In genomic region chr5:76321249-76322196, GRCm38 (mm10) we compare ENCODE assay signal across 17 mouse cellular contexts. TPM values are rescaled to one million over a fixed set of nuclear protein-coding genes. Genes with fewer than 3 reads are reported as not detected.
A peak's percentile ranks its signal among the peaks of the same experiment; 100 is the strongest.
DNase-seq lines count a peak whose midpoint lies in the region; ATAC-seq and TF ChIP-seq lines count a peak whose summit lies in the region.
"Had no signal": no experiment of that assay in that cellular context is flagged by ENCODE, and none has a peak within 500 bp of the region (broad histone marks: within the 10 kb centered on the region; RNA-seq: fewer than 3 reads in every experiment).

No protein-coding gene starts in this region.

- TF ChIP-seq POLR2A in limb, embryonic 14.5 days (IDR thresholded peaks at IDR 0.05; ENCODE audit: borderline replicate concordance, extremely low read depth, insufficient read depth, insufficient read length) = no peak

- no peak overlapping the region; the same call in 1 of the 2 replicates for H3K27ac ChIP-seq in limb, embryonic 14.5 days (replicated peaks; ENCODE audit: low read depth, low read length)
- no peak overlapping the region for H3K27ac ChIP-seq in limb, embryonic 10.5 days
- H3K27ac ChIP-seq: heart, embryonic 15.5 days; liver, embryonic 13.5 days had no signal

- DNase-seq in limb, embryonic 14.5 days (ENCODE audit: low spot score) = peak; percentile 4
- no peak for DNase-seq in limb, embryonic 10.5 days (ENCODE audit: low spot score)
- peak; percentile 12 for DNase-seq in NIH3T3 (ENCODE audit: low read depth)
- DNase-seq in embryo, embryonic 10.5 days (ENCODE audit: low spot score) = peak; percentile 30
- peak; percentile 61 for DNase-seq in lung, postnatal 25 days (ENCODE audit: low spot score)
- no peak for DNase-seq in T-cell, adult 2 months (ENCODE audit: low spot score)
- DNase-seq: adrenal gland, adult 8-10 months; cerebellum, adult 11 months; kidney, postnatal 25 days; liver, embryonic 13.5 days; thymus, postnatal 25 days had no signal

- no peaks in the 10 kb centered on the region for H3K9me3 ChIP-seq in limb, embryonic 14.5 days (ENCODE audit: control insufficient read depth, low read length)
- H3K9me3 ChIP-seq in limb, embryonic 10.5 days (replicated peaks) = no peaks in the 10 kb centered on the region
- H3K9me3 ChIP-seq: heart, embryonic 15.5 days; liver, embryonic 13.5 days had no signal

- no peak overlapping the region for H3K9ac ChIP-seq in limb, embryonic 14.5 days (ENCODE audit: low read depth, low read length, severe bottlenecking)
- H3K9ac ChIP-seq: heart, embryonic 15.5 days; liver, embryonic 13.5 days had no signal

- no peak overlapping the region for H3K4me2 ChIP-seq in limb, embryonic 14.5 days (replicated peaks; ENCODE audit: low read depth, low read length, severe bottlenecking)
- H3K4me2 ChIP-seq: heart, embryonic 15.5 days; liver, embryonic 13.5 days had no signal

- no peak for ATAC-seq in limb, embryonic 14.5 days (ENCODE audit: low FRiP score, low read depth)
- no peak for ATAC-seq in erythroblast, adult 5-6 weeks (replicated peaks; ENCODE audit: low FRiP score, poor library complexity, severe bottlenecking)
- ATAC-seq: inflammation-experienced regulatory T-cells, adult 6 months had no signal

- no peaks in the 10 kb centered on the region for H3K36me3 ChIP-seq in limb, embryonic 14.5 days (ENCODE audit: control insufficient read depth, insufficient read depth, low read length)
- no peaks in the 10 kb centered on the region for H3K36me3 ChIP-seq in limb, embryonic 10.5 days
- H3K36me3 ChIP-seq: heart, embryonic 15.5 days; liver, embryonic 13.5 days had no signal

- H3K4me3 ChIP-seq in limb, embryonic 14.5 days (replicated peaks; ENCODE audit: low read length) = no peak overlapping the region
- H3K4me3 ChIP-seq in limb, embryonic 10.5 days = no peak overlapping the region
- H3K4me3 ChIP-seq: heart, embryonic 15.5 days; liver, embryonic 13.5 days had no signal

- 54% methylated on average over 11 of the region's 11 CpGs for WGBS in limb, embryonic 14.5 days
- whole genome bisulfite sequencing in limb, embryonic 10.5 days = 60% methylated on average over 11 of the region's 11 CpGs

- H3K4me1 ChIP-seq in limb, embryonic 14.5 days (ENCODE audit: control insufficient read depth, insufficient read depth, low read length) = no peaks in the 10 kb centered on the region
- peaks cover 22% of the 10 kb centered on the region for H3K4me1 ChIP-seq in limb, embryonic 10.5 days
- H3K4me1 ChIP-seq: heart, embryonic 15.5 days; liver, embryonic 13.5 days had no signal

- H3K27me3 ChIP-seq in limb, embryonic 14.5 days (ENCODE audit: control insufficient read depth, insufficient read depth, low read length) = no peaks in the 10 kb centered on the region
- H3K27me3 ChIP-seq in limb, embryonic 10.5 days (ENCODE audit: low read depth, poor library complexity, severe bottlenecking) = no peaks in the 10 kb centered on the region
- H3K27me3 ChIP-seq: heart, embryonic 15.5 days; liver, embryonic 13.5 days had no signal

RNA-seq across cellular contexts. Expression of gene Pdcl2, which starts 9.4 kb away (rescaled TPM):
- not detected in 2 replicates for polyA plus RNA-seq in limb, embryonic 14.5 days (2012; rRNA removed)
- polyA plus RNA-seq in limb, embryonic 14.5 days (2014; fragmentation: Nextera tagmentation; extraction: Ambion mirVana) = not detected in 2 replicates
- not detected in 2 replicates for polyA plus RNA-seq in limb, embryonic 10.5 days (2016; fragmentation: Nextera tagmentation; extraction: Ambion mirVana)
- total RNA-seq in erythroblast, adult 5-6 weeks (2015; ENCODE audit: low replicate concordance) = not detected in 2 replicates
- not detected in 2 replicates for total RNA-seq in erythroblast, adult 5-6 weeks (2017; ENCODE audit: low replicate concordance)
- total RNA-seq: adrenal gland, adult 8-10 months; gastrocnemius, adult 18-20 months; left cerebral cortex, postnatal 10 days had no signal
- polyA plus RNA-seq: heart, embryonic 15.5 days; inflammation-experienced regulatory T-cells, adult 6 months; liver, embryonic 13.5 days; spleen, adult 2 months had no signal

RNA-seq across cellular contexts. Expression of gene Clock, which starts 16.9 kb away (rescaled TPM):
- polyA plus RNA-seq in limb, embryonic 14.5 days (2012; rRNA removed) = 11.7 and 13.3 TPM in 2 replicates
- polyA plus RNA-seq in limb, embryonic 14.5 days (2014; fragmentation: Nextera tagmentation; extraction: Ambion mirVana) = 15.9 and 18.5 TPM in 2 replicates
- polyA plus RNA-seq in limb, embryonic 10.5 days (2016; fragmentation: Nextera tagmentation; extraction: Ambion mirVana) = 9.8 and 10.6 TPM in 2 replicates
- 0.58 and 3.3 TPM in 2 replicates for total RNA-seq in erythroblast, adult 5-6 weeks (2015; ENCODE audit: low replicate concordance)
- total RNA-seq in erythroblast, adult 5-6 weeks (2017; ENCODE audit: low replicate concordance) = 0.70 and 1.6 TPM in 2 replicates

RNA-seq across cellular contexts. Expression of gene Nmu, which starts 42.1 kb away (rescaled TPM):
- polyA plus RNA-seq in limb, embryonic 14.5 days (2012; rRNA removed) = 1.6 and 1.7 TPM in 2 replicates
- polyA plus RNA-seq in limb, embryonic 14.5 days (2014; fragmentation: Nextera tagmentation; extraction: Ambion mirVana) = 1.9 and 2.0 TPM in 2 replicates
- 0.31 and 0.65 TPM in 2 replicates for polyA plus RNA-seq in limb, embryonic 10.5 days (2016; fragmentation: Nextera tagmentation; extraction: Ambion mirVana)
- not detected in 2 replicates for total RNA-seq in erythroblast, adult 5-6 weeks (2015; ENCODE audit: low replicate concordance)
- total RNA-seq in erythroblast, adult 5-6 weeks (2017; ENCODE audit: low replicate concordance) = not detected in 2 replicates
- total RNA-seq: adrenal gland, adult 8-10 months; gastrocnemius, adult 18-20 months; left cerebral cortex, postnatal 10 days had no signal
- polyA plus RNA-seq: heart, embryonic 15.5 days; inflammation-experienced regulatory T-cells, adult 6 months; liver, embryonic 13.5 days; spleen, adult 2 months had no signal

Comparison
In these comparisons a context has a peak if more than half of its experiments do, and no peak if none do; other contexts are left out.
1. DNase-seq: peak in limb, embryonic 14.5 days (single experiment), NIH3T3 (single experiment), embryo, embryonic 10.5 days (single experiment) and lung, postnatal 25 days (single experiment); none in limb, embryonic 10.5 days (single experiment) and T-cell, adult 2 months (single experiment).